Mouse (Mus musculus): Measurements from ENCODE around the gene Fkrp. TPM values are rescaled to one million over a fixed set of nuclear protein-coding genes. Genes with fewer than 3 reads are reported as not detected.

The Fkrp gene
- polyA plus RNA-seq, 1 experiment: 31.0 TPM

GRCm38 (mm10) chr7:16810920-16811648, 5.4 kb downstream of the Fkrp start:
- no peak overlapping the region for H3K27ac ChIP-seq (ENCODE audit: insufficient read depth, low read depth, low read length)
- H3K4me1 ChIP-seq (ENCODE audit: control insufficient read depth, insufficient read depth, low read length): no peaks in the 10 kb centered on the region
- no peak overlapping the region for H3K4me3 ChIP-seq (ENCODE audit: insufficient read depth, low read depth, low read length)
- TF ChIP-seq POLR2A (IDR thresholded peaks at IDR 0.05; ENCODE audit: low read depth, low read length) (no peak), CTCF (conservative IDR thresholded peaks at IDR 0.05; ENCODE audit: insufficient read depth, insufficient read length, low read depth, low read length) (no peak)
- no peaks in the 10 kb centered on the region for H3K36me3 ChIP-seq (ENCODE audit: control insufficient read depth, insufficient read depth, low read length)
- no peaks in the 10 kb centered on the region for H3K27me3 ChIP-seq (replicated peaks; ENCODE audit: control insufficient read depth, insufficient read depth, low read length)
- 68% methylated on average over 90 of the region's 90 CpGs for WGBS
- DNase-seq: no peak

DNA sequence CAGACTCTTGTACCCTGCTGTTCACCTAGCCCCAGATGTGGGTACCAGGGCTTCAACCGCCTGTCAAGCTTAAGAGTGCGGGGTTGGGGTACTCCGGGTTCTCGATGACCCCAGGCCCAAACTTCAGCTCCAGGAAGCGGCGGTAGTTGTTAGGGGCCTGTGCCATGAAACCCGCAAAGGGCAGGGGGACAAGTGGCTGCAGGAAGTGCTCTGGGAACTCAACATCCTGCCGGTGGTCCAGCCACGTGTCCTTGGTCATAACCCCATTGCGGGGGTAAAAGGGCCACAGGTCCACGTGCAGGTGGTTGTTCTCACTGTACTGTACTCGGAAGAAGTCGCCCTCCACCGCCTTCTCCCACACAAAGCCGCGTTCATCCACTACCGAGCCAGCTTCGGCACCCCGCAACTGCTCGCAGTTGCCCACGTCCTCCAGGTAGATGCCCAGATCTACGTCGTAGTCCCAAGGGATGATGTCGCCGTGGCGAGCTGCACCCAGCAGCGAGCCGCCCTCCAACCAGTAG, 6.1 kb downstream of the Fkrp start:
- Histone ChIP-seq H3K36me3 (ENCODE audit: control insufficient read depth, insufficient read depth, low read length) (no peaks in the 10 kb centered on the region), H3K27ac (ENCODE audit: insufficient read depth, low read depth, low read length) (no peak overlapping the region), H3K4me1 (ENCODE audit: control insufficient read depth, insufficient read depth, low read length) (no peaks in the 10 kb centered on the region), H3K4me3 (ENCODE audit: insufficient read depth, low read depth, low read length) (no peak overlapping the region), H3K27me3 (replicated peaks; ENCODE audit: control insufficient read depth, insufficient read depth, low read length) (no peaks in the 10 kb centered on the region)
- TF ChIP-seq CTCF (conservative IDR thresholded peaks at IDR 0.05; ENCODE audit: insufficient read depth, insufficient read length, low read depth, low read length) (no peak), POLR2A (IDR thresholded peaks at IDR 0.05; ENCODE audit: low read depth, low read length) (no peak)
- WGBS: 86% methylated on average over 28 of the region's 28 CpGs
- DNase-seq: no peak

GRCm38 (mm10) chr7:16809739-16810138, 6.8 kb downstream of the Fkrp start:
- WGBS: 18% methylated on average over 10 of the region's 10 CpGs
- peak; percentile 76 for DNase-seq

DNA sequence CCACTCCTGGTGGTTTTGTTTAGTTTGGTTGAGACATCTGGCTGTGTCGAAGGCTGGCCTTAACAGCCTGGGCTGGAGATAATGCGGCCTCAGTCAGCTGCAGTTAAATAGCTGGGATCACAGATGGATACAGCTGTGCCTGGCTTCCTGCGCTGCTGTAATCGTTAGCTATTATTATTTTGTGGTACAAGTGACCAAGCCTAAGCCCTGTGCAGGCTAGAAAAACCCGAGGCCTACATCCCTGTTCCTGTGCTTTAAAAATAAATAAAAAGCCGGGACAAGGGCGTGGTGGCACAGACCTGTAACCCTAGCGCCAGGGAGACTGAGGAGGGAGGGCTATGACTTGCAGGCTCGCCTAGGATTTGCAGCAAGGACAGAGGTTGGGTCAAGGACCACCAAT, 7.9 kb downstream of the Fkrp start:
- H3K27ac ChIP-seq (ENCODE audit: insufficient read depth, low read depth, low read length): no peak overlapping the region

More at GRCm38 (mm10) chr7:16809739-16810138, 6.8 kb downstream of the Fkrp start:
- Histone ChIP-seq H3K27me3 (replicated peaks; ENCODE audit: control insufficient read depth, insufficient read depth, low read length) (no peaks in the 10 kb centered on the region), H3K4me3 (ENCODE audit: insufficient read depth, low read depth, low read length) (no peak overlapping the region), H3K4me1 (ENCODE audit: control insufficient read depth, insufficient read depth, low read length) (no peaks in the 10 kb centered on the region), H3K27ac (ENCODE audit: insufficient read depth, low read depth, low read length) (no peak overlapping the region), H3K36me3 (ENCODE audit: control insufficient read depth, insufficient read depth, low read length) (no peaks in the 10 kb centered on the region)
- TF ChIP-seq POLR2A (IDR thresholded peaks at IDR 0.05; ENCODE audit: low read depth, low read length) (no peak), CTCF (conservative IDR thresholded peaks at IDR 0.05; ENCODE audit: insufficient read depth, insufficient read length, low read depth, low read length) (peak; percentile 91)

GRCm38 (mm10) chr7:16807936-16808335, 8.6 kb downstream of the Fkrp start:
- Histone ChIP-seq H3K4me3 (ENCODE audit: insufficient read depth, low read depth, low read length) (no peak overlapping the region), H3K36me3 (ENCODE audit: control insufficient read depth, insufficient read depth, low read length) (no peaks in the 10 kb centered on the region), H3K4me1 (ENCODE audit: control insufficient read depth, insufficient read depth, low read length) (no peaks in the 10 kb centered on the region), H3K27me3 (replicated peaks; ENCODE audit: control insufficient read depth, insufficient read depth, low read length) (no peaks in the 10 kb centered on the region), H3K27ac (ENCODE audit: insufficient read depth, low read depth, low read length) (no peak overlapping the region)
- WGBS: 91% methylated on average over 9 of the region's 9 CpGs
- no peak for DNase-seq
- TF ChIP-seq POLR2A (IDR thresholded peaks at IDR 0.05; ENCODE audit: low read depth, low read length): no peak
- TF ChIP-seq CTCF (conservative IDR thresholded peaks at IDR 0.05; ENCODE audit: insufficient read depth, insufficient read length, low read depth, low read length): 0 out of 2 replicates have a peak, but pooled peaks have one; percentile 20

More for the DNA sequence above, 7.9 kb downstream of the Fkrp start:
- Histone ChIP-seq H3K4me1 (ENCODE audit: control insufficient read depth, insufficient read depth, low read length) (no peaks in the 10 kb centered on the region), H3K27me3 (replicated peaks; ENCODE audit: control insufficient read depth, insufficient read depth, low read length) (no peaks in the 10 kb centered on the region), H3K4me3 (ENCODE audit: insufficient read depth, low read depth, low read length) (no peak overlapping the region), H3K36me3 (ENCODE audit: control insufficient read depth, insufficient read depth, low read length) (no peaks in the 10 kb centered on the region)
- no peak for TF ChIP-seq POLR2A (IDR thresholded peaks at IDR 0.05; ENCODE audit: low read depth, low read length)
- no peak for TF ChIP-seq CTCF (conservative IDR thresholded peaks at IDR 0.05; ENCODE audit: insufficient read depth, insufficient read length, low read depth, low read length)
- no peak for DNase-seq
- 74% methylated on average over 9 of the region's 9 CpGs for WGBS

DNA sequence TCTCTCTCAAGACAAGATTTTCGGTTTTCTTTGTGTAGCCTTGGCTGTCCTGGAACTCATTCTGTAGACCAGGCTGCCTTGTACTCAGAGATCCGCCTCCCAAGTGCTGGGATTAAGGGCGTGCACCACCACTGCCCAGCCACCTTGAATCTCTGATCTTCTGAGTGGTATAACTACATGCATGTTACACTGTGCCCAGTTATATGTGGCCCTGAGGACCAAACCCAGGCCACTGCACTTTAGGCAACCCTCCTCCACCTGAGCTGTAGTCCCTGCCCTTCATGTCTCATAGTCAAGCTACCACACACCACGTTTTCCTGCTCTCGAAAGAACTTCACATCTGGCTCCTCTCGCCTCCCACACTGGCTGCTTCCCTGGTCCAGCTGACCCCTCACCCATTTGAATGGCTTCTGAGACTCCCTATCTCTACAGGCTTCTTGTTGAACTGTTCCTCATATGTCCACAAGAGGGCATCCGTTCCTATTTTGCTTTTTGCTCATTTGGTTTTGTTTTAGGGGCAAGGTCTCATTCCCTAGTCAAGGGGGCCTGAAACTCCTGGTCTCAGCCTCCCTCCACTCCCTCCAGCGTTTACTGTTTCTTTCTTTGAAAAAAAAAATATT, 12.0 kb downstream of the Fkrp start:
- no peak overlapping the region for H3K27ac ChIP-seq (ENCODE audit: insufficient read depth, low read depth, low read length)
- no peaks in the 10 kb centered on the region for H3K4me1 ChIP-seq (ENCODE audit: control insufficient read depth, insufficient read depth, low read length)
- no peaks in the 10 kb centered on the region for H3K27me3 ChIP-seq (replicated peaks; ENCODE audit: control insufficient read depth, insufficient read depth, low read length)
- TF ChIP-seq CTCF (conservative IDR thresholded peaks at IDR 0.05; ENCODE audit: insufficient read depth, insufficient read length, low read depth, low read length) (peak; percentile 31; the same call in 1 of the 2 replicates), POLR2A (IDR thresholded peaks at IDR 0.05; ENCODE audit: low read depth, low read length) (no peak)
- H3K4me3 ChIP-seq (ENCODE audit: insufficient read depth, low read depth, low read length): no peak overlapping the region
- DNase-seq: peak; percentile 43
- H3K36me3 ChIP-seq (ENCODE audit: control insufficient read depth, insufficient read depth, low read length): no peaks in the 10 kb centered on the region
- WGBS: 32% methylated on average over 8 of the region's 8 CpGs

GRCm38 (mm10) chr7:16794886-16795285, 21.6 kb downstream of the Fkrp start:
- 92% methylated on average over 5 of the region's 5 CpGs for WGBS
- TF ChIP-seq POLR2A (IDR thresholded peaks at IDR 0.05; ENCODE audit: low read depth, low read length): no peak
- TF ChIP-seq CTCF (conservative IDR thresholded peaks at IDR 0.05; ENCODE audit: insufficient read depth, insufficient read length, low read depth, low read length): no peak

More at GRCm38 (mm10) chr7:16794886-16795285, 21.6 kb downstream of the Fkrp start:
- Histone ChIP-seq H3K4me1 (ENCODE audit: control insufficient read depth, insufficient read depth, low read length) (no peaks in the 10 kb centered on the region), H3K36me3 (ENCODE audit: control insufficient read depth, insufficient read depth, low read length) (no peaks in the 10 kb centered on the region), H3K4me3 (ENCODE audit: insufficient read depth, low read depth, low read length) (no peak overlapping the region), H3K27ac (ENCODE audit: insufficient read depth, low read depth, low read length) (no peak overlapping the region), H3K27me3 (replicated peaks; ENCODE audit: control insufficient read depth, insufficient read depth, low read length) (no peaks in the 10 kb centered on the region)
- DNase-seq: no peak
